Mouse (Mus musculus): ENCODE results near the gene Taf15. TPM values are rescaled to one million over a fixed set of nuclear protein-coding genes. Genes with fewer than 3 reads are reported as not detected.
"Not testable (repeated sequence)": the region's sequence is repeated elsewhere in the genome, so short reads cannot be mapped to it uniquely, and the experiment has no call there.

Taf15 gene
- total RNA-seq, 2 experiments from 2014 or later: 61.7 to 80.3 TPM

DNA sequence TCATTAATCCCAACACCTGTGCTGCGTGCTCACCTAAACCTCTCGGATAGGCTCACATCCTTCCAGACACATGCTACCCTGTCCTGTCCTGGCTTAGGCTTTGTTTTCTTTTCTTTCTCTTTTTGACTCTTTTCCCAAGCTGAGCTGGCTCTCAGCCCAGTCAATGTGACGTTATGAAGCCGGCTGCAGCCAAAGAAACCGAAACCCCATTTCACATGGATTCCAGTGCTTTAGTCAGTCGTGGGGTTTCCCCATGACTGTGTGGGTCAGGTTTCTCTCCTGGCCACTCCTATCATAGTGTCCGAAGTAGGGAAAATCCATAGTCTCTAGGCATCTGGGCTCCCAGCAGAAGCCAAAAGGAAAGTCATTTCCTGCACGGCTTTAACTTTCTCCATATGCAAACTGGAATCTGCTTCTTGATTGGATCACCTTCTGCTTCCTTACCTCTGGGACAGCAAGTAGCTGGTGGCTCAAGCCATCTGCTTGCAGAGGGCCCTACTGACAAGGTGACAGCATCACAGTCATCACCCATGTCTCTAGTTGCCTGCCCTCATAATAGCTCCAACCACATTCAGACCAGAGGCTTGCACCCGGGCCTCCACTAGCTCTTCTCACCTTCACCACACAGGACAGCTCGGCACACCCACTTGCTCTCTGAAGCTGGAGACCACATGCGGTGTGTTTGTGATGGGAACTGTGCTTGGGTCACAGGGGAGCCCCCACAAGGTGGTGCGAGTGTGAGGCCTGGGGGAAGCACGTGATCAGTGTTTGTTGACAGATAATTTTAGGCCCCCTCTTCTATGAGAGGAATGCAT lies 61.9 kb downstream of the Taf15 start:
- DNase-seq (ENCODE audit: extremely low spot score in 1 of 2, low spot score in 1 of 2): peak in 1 of 2 experiments; percentile 66

DNA sequence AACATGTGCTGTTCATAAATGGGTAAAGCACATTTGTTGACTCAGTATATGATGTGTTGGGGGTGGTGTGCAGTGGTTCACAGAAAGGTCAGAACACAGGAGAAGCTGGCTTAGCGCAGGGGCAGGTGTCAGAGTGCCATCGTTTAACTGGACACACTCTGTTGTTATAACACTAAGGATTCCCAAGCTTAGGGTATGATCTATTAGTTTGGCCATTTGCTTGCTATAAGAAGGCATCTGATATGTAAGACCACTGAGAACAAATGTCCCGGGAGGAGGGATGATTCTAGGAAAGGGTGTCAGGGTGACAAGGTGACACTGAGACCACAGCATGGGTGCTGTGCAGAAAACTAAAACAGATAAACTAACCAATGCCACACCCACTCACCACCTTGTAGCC lies 63.9 kb downstream of the Taf15 start:
- DNase-seq (ENCODE audit: extremely low spot score in 1 of 2, low spot score in 1 of 2): no peak

DNA sequence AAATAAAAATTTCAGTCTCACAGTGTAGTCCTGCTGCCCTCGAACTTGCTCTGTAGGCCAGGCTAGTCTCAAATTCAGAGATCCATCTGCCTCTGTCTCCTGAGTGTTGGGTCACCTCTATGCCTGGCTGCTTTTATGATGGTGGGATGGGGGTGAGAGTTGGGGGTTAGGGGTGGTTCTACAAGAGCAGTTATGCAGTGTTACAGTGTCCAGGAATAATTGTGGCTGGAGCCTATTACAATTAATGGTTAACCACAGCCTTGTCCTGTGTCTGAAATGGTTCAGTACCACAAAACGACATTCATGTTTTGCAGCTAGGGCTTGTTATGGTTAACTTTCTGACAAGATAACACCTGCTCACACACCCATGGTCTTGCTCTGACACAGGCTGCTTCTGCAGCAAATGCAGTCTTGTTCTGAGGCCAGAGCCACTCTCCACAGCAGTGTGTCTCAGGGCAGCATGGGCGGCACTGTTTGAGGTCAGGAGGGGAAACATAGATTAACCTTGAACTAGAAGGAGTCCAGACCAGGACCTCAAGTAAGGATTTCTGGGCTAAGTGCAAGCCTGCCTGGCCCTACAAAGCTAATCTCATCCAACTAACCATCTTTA lies 65.9 kb downstream of the Taf15 start:
- DNase-seq (ENCODE audit: extremely low spot score in 1 of 2, low spot score in 1 of 2): no peak

GRCm38 (mm10) chr11:83540931-83541330 lies 68.0 kb downstream of the Taf15 start:
- DNase-seq (ENCODE audit: extremely low spot score in 1 of 2, low spot score in 1 of 2): no peak

DNA sequence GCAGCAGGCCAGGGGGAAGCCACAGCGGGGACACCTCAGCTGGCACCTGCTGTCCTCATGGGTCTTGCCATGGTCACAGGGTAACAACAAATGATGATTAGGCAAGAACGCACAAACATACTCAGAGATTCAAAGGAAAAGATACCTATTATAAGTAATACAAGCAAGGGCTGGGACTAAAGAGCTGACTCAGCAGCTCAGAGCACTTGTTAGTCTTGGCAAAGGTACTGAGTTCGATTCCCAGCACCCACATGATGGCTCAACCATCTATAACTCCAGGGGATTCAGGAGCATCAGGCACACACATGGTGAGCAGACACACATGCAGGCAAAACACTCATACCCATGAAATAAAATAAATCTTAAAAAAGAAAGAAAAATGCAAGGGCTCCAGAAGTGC lies 68.5 kb downstream of the Taf15 start:
- no peak for DNase-seq (ENCODE audit: extremely low spot score in 1 of 2, low spot score in 1 of 2)

DNA sequence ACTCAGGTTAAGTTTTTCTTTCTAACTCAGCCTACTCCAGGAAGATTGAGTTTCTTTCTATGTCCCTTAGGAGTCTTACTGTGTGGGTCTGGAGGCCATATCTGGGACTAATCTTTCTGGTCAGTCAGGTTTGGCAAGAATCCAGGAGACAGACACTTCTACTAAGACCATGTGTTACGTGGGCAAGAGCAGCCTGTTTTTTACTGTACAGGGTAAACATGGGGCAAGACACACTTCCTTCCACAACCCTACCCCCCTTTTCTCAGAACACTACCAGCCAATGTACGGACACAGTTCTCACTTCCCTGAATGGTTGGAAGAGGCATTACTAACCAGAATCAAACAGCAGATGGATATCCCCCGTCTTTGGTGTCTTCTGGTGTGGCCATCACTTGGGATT lies 71.3 kb downstream of the Taf15 start:
- no peak for DNase-seq (ENCODE audit: extremely low spot score in 1 of 2, low spot score in 1 of 2)

- DNase-seq (ENCODE audit: extremely low spot score in 1 of 2, low spot score in 1 of 2): no peak
These were observed 77.3 kb downstream of the Taf15 start for GRCm38 (mm10) chr11:83550186-83550632.

GRCm38 (mm10) chr11:83551037-83551436 lies 78.2 kb downstream of the Taf15 start:
- DNase-seq (ENCODE audit: extremely low spot score in 1 of 2, low spot score in 1 of 2): not testable (repeated sequence)

DNA sequence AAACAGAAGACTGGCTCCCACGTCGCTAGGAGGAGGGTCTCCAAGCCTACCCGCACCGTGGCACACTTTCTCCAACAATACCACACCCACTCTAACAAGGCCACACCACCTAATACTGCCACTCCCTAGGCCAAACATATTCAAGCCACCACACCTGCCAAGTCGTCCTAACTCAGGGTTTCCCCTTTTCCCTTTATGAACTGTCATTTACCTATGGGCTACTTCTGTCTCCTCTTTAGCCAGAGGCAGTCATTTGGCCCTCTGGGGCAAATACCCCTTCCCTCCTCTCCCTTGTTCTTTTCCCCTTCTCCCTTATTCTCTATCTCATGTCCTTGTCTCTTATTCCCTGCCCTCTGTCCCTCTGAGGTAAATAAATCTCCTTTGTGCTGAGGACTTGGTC lies 78.8 kb downstream of the Taf15 start:
- no peak for DNase-seq (ENCODE audit: extremely low spot score in 1 of 2, low spot score in 1 of 2)

Other genes with a start within 250 kb of the Taf15 start
- gene Slfn14, start 186.4 kb upstream of the Taf15 start, total RNA-seq (2021): not detected
- gene Ap2b1, start 174.1 kb upstream of the Taf15 start, total RNA-seq (2021): 100 to 1,000 TPM; 370 TPM
- 10 to 100 TPM; 11.3 to 18.1 TPM for gene Pex12, start 170.5 kb upstream of the Taf15 start, total RNA-seq (2021)
- gene Rasl10b, start 63.9 kb upstream of the Taf15 start, total RNA-seq (2021): 100 to 1,000 TPM; 222 to 242 TPM
- gene Gas2l2, start 43.6 kb upstream of the Taf15 start, total RNA-seq (2021): under 1 TPM; 0.20 to 0.26 TPM
- gene 1700020L24Rik, start 35.4 kb upstream of the Taf15 start, total RNA-seq (2021): not detected
- gene Mmp28, start 10.0 kb upstream of the Taf15 start, total RNA-seq (2021): 1 to 10 TPM; 2.8 to 3.4 TPM
- not detected for gene Heatr9, start 49.1 kb downstream of the Taf15 start, total RNA-seq (2021)
- gene Ccl5, start 57.4 kb downstream of the Taf15 start, total RNA-seq (2021): not detected
- gene Ccl9, start 105.5 kb downstream of the Taf15 start, total RNA-seq (2021): 1 to 10 TPM; 3.9 to 5.1 TPM
- gene Ccl6, start 120.0 kb downstream of the Taf15 start, total RNA-seq (2021): 1 to 10 TPM; 1.7 to 2.5 TPM
- gene Rpl9-ps1, start 172.5 kb downstream of the Taf15 start, total RNA-seq (2021): not detected
- not detected for gene Ccl3, start 176.3 kb downstream of the Taf15 start, total RNA-seq (2021)
- gene Ccl4, start 189.5 kb downstream of the Taf15 start, total RNA-seq (2021): not detected
- not detected for gene Wfdc17, start 230.9 kb downstream of the Taf15 start, total RNA-seq (2021)
- gene Wfdc18, start 235.9 kb downstream of the Taf15 start, total RNA-seq (2021): not detected